Mouse (Mus musculus): Measurements from ENCODE around the gene Aqp2. TPM values are rescaled to one million over a fixed set of nuclear protein-coding genes. Genes with fewer than 3 reads are reported as not detected.

The Aqp2 gene
- polyA plus RNA-seq, 1 experiment from 2014 or later, result not detected

- DNase-seq (ENCODE audit: low spot score), result no peak
- Histone ChIP-seq H3K4me2 (ENCODE audit: low read length) (no peak overlapping the region), H3K27ac (ENCODE audit: low read depth, low read length) (no peak overlapping the region), H3K36me3 (ENCODE audit: control insufficient read depth, insufficient read depth, low read length) (no peaks in the 10 kb centered on the region), H3K9ac (ENCODE audit: low read length) (no peak overlapping the region), H3K9me3 (replicated peaks; ENCODE audit: control insufficient read depth, low read length) (no peaks in the 10 kb centered on the region), H3K27me3 (replicated peaks; ENCODE audit: control insufficient read depth, insufficient read depth, low read length) (no peaks in the 10 kb centered on the region), H3K4me1 (ENCODE audit: control insufficient read depth, insufficient read depth, low read length) (no peaks in the 10 kb centered on the region), H3K4me3 (ENCODE audit: low read depth, low read length) (no peak overlapping the region)
- 84% methylated on average over 6 of the region's 6 CpGs for WGBS
- ATAC-seq, result no peak
These were observed 25.1 kb upstream of the Aqp2 start for GRCm38 (mm10) chr15:99553767-99554166.

GRCm38 (mm10) chr15:99558947-99559346 lies 19.9 kb upstream of the Aqp2 start:
- Histone ChIP-seq H3K36me3 (ENCODE audit: control insufficient read depth, insufficient read depth, low read length) (no peaks in the 10 kb centered on the region), H3K27me3 (replicated peaks; ENCODE audit: control insufficient read depth, insufficient read depth, low read length) (no peaks in the 10 kb centered on the region), H3K4me3 (ENCODE audit: low read depth, low read length) (no peak overlapping the region), H3K9ac (ENCODE audit: low read length) (no peak overlapping the region), H3K4me2 (ENCODE audit: low read length) (no peak overlapping the region), H3K27ac (ENCODE audit: low read depth, low read length) (no peak overlapping the region), H3K9me3 (replicated peaks; ENCODE audit: control insufficient read depth, low read length) (no peaks in the 10 kb centered on the region), H3K4me1 (ENCODE audit: control insufficient read depth, insufficient read depth, low read length) (no peaks in the 10 kb centered on the region)
- 84% methylated on average over 1 of the region's 1 CpGs for WGBS
- no peak for ATAC-seq
- no peak for DNase-seq (ENCODE audit: low spot score)

- H3K27ac ChIP-seq (ENCODE audit: low read depth, low read length), result no peak overlapping the region
- H3K36me3 ChIP-seq (ENCODE audit: control insufficient read depth, insufficient read depth, low read length), result no peaks in the 10 kb centered on the region
- no peaks in the 10 kb centered on the region for H3K4me1 ChIP-seq (ENCODE audit: control insufficient read depth, insufficient read depth, low read length)
- DNase-seq (ENCODE audit: low spot score) (no peak), ATAC-seq (no peak)
- 47% methylated on average over 10 of the region's 10 CpGs for WGBS
- H3K27me3 ChIP-seq (replicated peaks; ENCODE audit: control insufficient read depth, insufficient read depth, low read length), result no peaks in the 10 kb centered on the region
- H3K4me3 ChIP-seq (ENCODE audit: low read depth, low read length), result no peak overlapping the region
- H3K9me3 ChIP-seq (replicated peaks; ENCODE audit: control insufficient read depth, low read length), result no peaks in the 10 kb centered on the region
- no peak overlapping the region for H3K9ac ChIP-seq (ENCODE audit: low read length)
- no peak overlapping the region for H3K4me2 ChIP-seq (ENCODE audit: low read length)
These were observed 18.6 kb upstream of the Aqp2 start for GRCm38 (mm10) chr15:99560246-99560645.

- WGBS, result 77% methylated on average over 4 of the region's 4 CpGs
- DNase-seq (ENCODE audit: low spot score), result no peak
- Histone ChIP-seq H3K4me1 (ENCODE audit: control insufficient read depth, insufficient read depth, low read length) (no peaks in the 10 kb centered on the region), H3K4me2 (ENCODE audit: low read length) (no peak overlapping the region), H3K27me3 (replicated peaks; ENCODE audit: control insufficient read depth, insufficient read depth, low read length) (no peaks in the 10 kb centered on the region), H3K9me3 (replicated peaks; ENCODE audit: control insufficient read depth, low read length) (no peaks in the 10 kb centered on the region), H3K9ac (ENCODE audit: low read length) (no peak overlapping the region), H3K4me3 (ENCODE audit: low read depth, low read length) (no peak overlapping the region), H3K36me3 (ENCODE audit: control insufficient read depth, insufficient read depth, low read length) (no peaks in the 10 kb centered on the region), H3K27ac (ENCODE audit: low read depth, low read length) (no peak overlapping the region)
- no peak for ATAC-seq
These were observed 11.5 kb upstream of the Aqp2 start for GRCm38 (mm10) chr15:99567371-99567770.

- ATAC-seq (no peak), DNase-seq (ENCODE audit: low spot score) (no peak)
These were observed 10.2 kb upstream of the Aqp2 start for GRCm38 (mm10) chr15:99568682-99569081.

GRCm38 (mm10) chr15:99569123-99569522 lies 9.7 kb upstream of the Aqp2 start:
- Histone ChIP-seq H3K9me3 (replicated peaks; ENCODE audit: control insufficient read depth, low read length) (no peaks in the 10 kb centered on the region), H3K9ac (ENCODE audit: low read length) (no peak overlapping the region), H3K4me3 (ENCODE audit: low read depth, low read length) (no peak overlapping the region), H3K27ac (ENCODE audit: low read depth, low read length) (no peak overlapping the region), H3K4me1 (ENCODE audit: control insufficient read depth, insufficient read depth, low read length) (no peaks in the 10 kb centered on the region), H3K27me3 (replicated peaks; ENCODE audit: control insufficient read depth, insufficient read depth, low read length) (no peaks in the 10 kb centered on the region), H3K4me2 (ENCODE audit: low read length) (no peak overlapping the region), H3K36me3 (ENCODE audit: control insufficient read depth, insufficient read depth, low read length) (no peaks in the 10 kb centered on the region)
- DNase-seq (ENCODE audit: low spot score) (no peak), ATAC-seq (no peak)
- WGBS, result 85% methylated on average over 10 of the region's 10 CpGs

More at GRCm38 (mm10) chr15:99568682-99569081, 10.2 kb upstream of the Aqp2 start:
- H3K27ac ChIP-seq (ENCODE audit: low read depth, low read length), result no peak overlapping the region
- H3K4me2 ChIP-seq (ENCODE audit: low read length), result no peak overlapping the region
- no peaks in the 10 kb centered on the region for H3K27me3 ChIP-seq (replicated peaks; ENCODE audit: control insufficient read depth, insufficient read depth, low read length)
- no peaks in the 10 kb centered on the region for H3K9me3 ChIP-seq (replicated peaks; ENCODE audit: control insufficient read depth, low read length)
- 76% methylated on average over 6 of the region's 6 CpGs for WGBS
- no peak overlapping the region for H3K4me3 ChIP-seq (ENCODE audit: low read depth, low read length)
- H3K36me3 ChIP-seq (ENCODE audit: control insufficient read depth, insufficient read depth, low read length), result no peaks in the 10 kb centered on the region
- H3K4me1 ChIP-seq (ENCODE audit: control insufficient read depth, insufficient read depth, low read length), result no peaks in the 10 kb centered on the region
- H3K9ac ChIP-seq (ENCODE audit: low read length), result no peak overlapping the region

GRCm38 (mm10) chr15:99583463-99584344 lies 4.8 kb downstream of the Aqp2 start:
- Histone ChIP-seq H3K4me2 (ENCODE audit: low read length) (peak overlapping the region; percentile 54), H3K4me3 (ENCODE audit: low read depth, low read length) (peak overlapping the region; percentile 24), H3K4me1 (ENCODE audit: control insufficient read depth, insufficient read depth, low read length) (peaks cover 16% of the 10 kb centered on the region), H3K27me3 (replicated peaks; ENCODE audit: control insufficient read depth, insufficient read depth, low read length) (peaks cover 56% of the 10 kb centered on the region), H3K9ac (ENCODE audit: low read length) (peak overlapping the region; percentile 40), H3K27ac (ENCODE audit: low read depth, low read length) (no peak overlapping the region), H3K9me3 (replicated peaks; ENCODE audit: control insufficient read depth, low read length) (no peaks in the 10 kb centered on the region), H3K36me3 (ENCODE audit: control insufficient read depth, insufficient read depth, low read length) (no peaks in the 10 kb centered on the region)
- WGBS, result 2% methylated on average over 41 of the region's 54 CpGs
- peak; percentile 63; the same call in 1 of the 2 replicates for ATAC-seq
- peak; percentile 47 for DNase-seq (ENCODE audit: low spot score)

- Histone ChIP-seq H3K4me2 (ENCODE audit: low read length) (peak overlapping the region; percentile 54), H3K36me3 (ENCODE audit: control insufficient read depth, insufficient read depth, low read length) (no peaks in the 10 kb centered on the region), H3K27me3 (replicated peaks; ENCODE audit: control insufficient read depth, insufficient read depth, low read length) (peaks cover 65% of the 10 kb centered on the region), H3K4me1 (ENCODE audit: control insufficient read depth, insufficient read depth, low read length) (peaks cover 16% of the 10 kb centered on the region), H3K9me3 (replicated peaks; ENCODE audit: control insufficient read depth, low read length) (no peaks in the 10 kb centered on the region), H3K27ac (ENCODE audit: low read depth, low read length) (no peak overlapping the region), H3K9ac (ENCODE audit: low read length) (no peak overlapping the region), H3K4me3 (ENCODE audit: low read depth, low read length) (peak overlapping the region; percentile 24; the same call in 1 of the 2 replicates)
- ATAC-seq (no peak; the same call in 1 of the 2 replicates), DNase-seq (ENCODE audit: low spot score) (no peak)
- 1% methylated on average over 24 of the region's 24 CpGs for WGBS
These were observed 5.8 kb downstream of the Aqp2 start for GRCm38 (mm10) chr15:99584407-99585202.

All from forebrain, embryonic 14.5 days (tissue).